Mouse (Mus musculus): ENCODE results near the gene Gopc. TPM values are rescaled to one million over a fixed set of nuclear protein-coding genes. Genes with fewer than 3 reads are reported as not detected.

Gene Gopc
- polyA plus RNA-seq, 1 experiment from 2014 or later, result 18.5 TPM

DNA sequence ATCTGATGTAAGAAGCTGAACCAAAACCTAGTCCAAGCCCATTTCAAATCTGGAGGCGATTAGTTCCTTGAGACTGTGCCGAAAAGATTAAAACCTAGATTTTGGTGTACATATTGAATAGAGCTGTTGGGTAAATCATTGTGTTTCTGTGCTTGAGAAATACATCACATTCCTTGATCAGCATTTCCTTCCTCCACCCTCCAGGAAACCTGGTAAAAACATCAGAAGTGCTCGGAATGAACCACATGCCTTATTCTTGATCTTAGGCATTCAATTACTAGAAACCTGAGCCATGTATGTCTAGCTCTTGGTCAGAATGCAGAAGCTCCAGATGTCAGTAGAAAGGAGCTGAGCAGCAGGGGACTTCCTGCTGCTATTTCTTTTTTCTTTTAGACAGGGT lies 7.5 kb upstream of the Gopc start:
- no peak for TF ChIP-seq CTCF (IDR thresholded peaks at IDR 0.05; ENCODE audit: low read depth)
- no peak for ATAC-seq (replicated peaks; ENCODE audit: low FRiP score, low read depth)
- DNase-seq (ENCODE audit: low spot score), result peak; percentile 3

DNA sequence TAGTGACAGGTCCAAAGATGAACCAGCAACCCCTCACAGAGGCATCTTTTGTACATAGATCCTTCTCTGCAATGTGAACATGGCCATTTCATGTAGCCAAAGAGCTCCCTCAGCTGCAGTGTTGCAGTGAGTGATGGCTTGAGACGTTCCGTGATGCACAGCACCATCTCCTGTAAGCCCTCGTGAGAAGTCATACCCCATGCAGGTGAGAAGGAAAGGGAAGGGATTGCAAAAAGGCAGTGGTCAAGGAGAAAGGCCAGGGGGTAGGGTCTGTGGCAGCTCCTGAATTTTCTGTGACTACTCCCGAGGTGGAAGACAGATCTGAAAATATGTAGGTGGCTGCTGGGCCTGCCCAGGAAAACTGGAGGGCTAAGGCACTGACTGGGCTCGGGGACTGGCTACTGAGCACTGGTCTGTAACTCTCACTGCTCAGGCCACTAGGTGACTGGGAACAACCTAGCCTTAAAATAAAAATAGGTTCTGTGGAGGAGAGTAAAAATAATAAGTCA lies 7.1 kb upstream of the Gopc start, which contains the start of gene Nepn:
Gene Nepn (plus strand): TSS at position 51 of the 509 bp plus-strand sequence.
- ATAC-seq (replicated peaks; ENCODE audit: low FRiP score, low read depth), result no peak
- Histone ChIP-seq H3K4me2 (ENCODE audit: low read length) (no peak within 1 kb of the TSS), H3K27ac (no peak within 1 kb of the TSS), H3K4me1 (replicated peaks; ENCODE audit: insufficient read depth, low read length) (no peaks in the 10 kb centered on the region), H3K9ac (ENCODE audit: low read depth, low read length) (no peak within 1 kb of the TSS), H3K27me3 (ENCODE audit: insufficient read depth, low read length) (no peaks in the 10 kb centered on the region), H3K9me3 (replicated peaks; ENCODE audit: low read length) (no peaks in the 10 kb centered on the region), H3K36me3 (ENCODE audit: insufficient read depth, low read length) (no peaks in the 10 kb centered on the region), H3K4me3 (replicated peaks; ENCODE audit: low read depth, low read length) (no peak within 1 kb of the TSS)
- WGBS, result 66% methylated on average over 5 of the region's 5 CpGs
- DNase-seq (ENCODE audit: low spot score), result no peak
- TF ChIP-seq CTCF (IDR thresholded peaks at IDR 0.05; ENCODE audit: low read depth), result no peak

More for the DNA sequence above, 7.5 kb upstream of the Gopc start:
- Histone ChIP-seq H3K4me2 (ENCODE audit: low read length) (no peak overlapping the region), H3K4me1 (replicated peaks; ENCODE audit: insufficient read depth, low read length) (no peaks in the 10 kb centered on the region), H3K27me3 (ENCODE audit: insufficient read depth, low read length) (no peaks in the 10 kb centered on the region), H3K27ac (no peak overlapping the region), H3K9ac (ENCODE audit: low read depth, low read length) (no peak overlapping the region), H3K9me3 (replicated peaks; ENCODE audit: low read length) (no peaks in the 10 kb centered on the region), H3K4me3 (replicated peaks; ENCODE audit: low read depth, low read length) (no peak overlapping the region), H3K36me3 (ENCODE audit: insufficient read depth, low read length) (no peaks in the 10 kb centered on the region)
- WGBS, result 57% methylated on average over 3 of the region's 3 CpGs

DNA sequence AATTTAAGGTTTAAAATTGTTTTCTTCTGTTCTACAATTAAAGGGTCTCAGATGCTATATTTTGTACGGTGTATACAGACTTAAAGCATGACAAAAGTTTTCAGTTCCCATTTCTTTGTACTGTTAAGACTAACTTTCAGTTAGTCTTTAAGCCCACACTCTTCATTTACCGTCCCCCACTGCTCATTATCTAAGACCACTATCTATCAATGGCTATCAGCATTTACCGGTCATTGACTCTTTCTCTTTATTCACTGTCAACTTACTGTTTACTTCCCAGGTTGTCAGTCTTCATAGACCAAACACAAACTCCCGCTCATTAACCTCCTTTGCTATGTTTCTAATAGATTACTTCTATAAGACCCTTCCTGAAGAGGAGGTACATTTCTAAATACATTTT lies 5.3 kb upstream of the Gopc start:
- no peak for DNase-seq (ENCODE audit: low spot score)
- WGBS, result 85% methylated on average over 4 of the region's 4 CpGs
- no peak for ATAC-seq (replicated peaks; ENCODE audit: low FRiP score, low read depth)
- H3K4me2 ChIP-seq (ENCODE audit: low read length), result no peak overlapping the region
- 0 out of 2 replicates have a peak, but pooled peaks cover 4% of the 10 kb centered on the region for H3K4me1 ChIP-seq (replicated peaks; ENCODE audit: insufficient read depth, low read length)
- H3K27me3 ChIP-seq (ENCODE audit: insufficient read depth, low read length), result no peaks in the 10 kb centered on the region
- no peak overlapping the region for H3K27ac ChIP-seq
- no peaks in the 10 kb centered on the region for H3K36me3 ChIP-seq (ENCODE audit: insufficient read depth, low read length)
- no peak overlapping the region for H3K9ac ChIP-seq (ENCODE audit: low read depth, low read length)
- H3K4me3 ChIP-seq (replicated peaks; ENCODE audit: low read depth, low read length), result no peak overlapping the region
- TF ChIP-seq CTCF (IDR thresholded peaks at IDR 0.05; ENCODE audit: low read depth), result no peak
- H3K9me3 ChIP-seq (replicated peaks; ENCODE audit: low read length), result no peaks in the 10 kb centered on the region

DNA sequence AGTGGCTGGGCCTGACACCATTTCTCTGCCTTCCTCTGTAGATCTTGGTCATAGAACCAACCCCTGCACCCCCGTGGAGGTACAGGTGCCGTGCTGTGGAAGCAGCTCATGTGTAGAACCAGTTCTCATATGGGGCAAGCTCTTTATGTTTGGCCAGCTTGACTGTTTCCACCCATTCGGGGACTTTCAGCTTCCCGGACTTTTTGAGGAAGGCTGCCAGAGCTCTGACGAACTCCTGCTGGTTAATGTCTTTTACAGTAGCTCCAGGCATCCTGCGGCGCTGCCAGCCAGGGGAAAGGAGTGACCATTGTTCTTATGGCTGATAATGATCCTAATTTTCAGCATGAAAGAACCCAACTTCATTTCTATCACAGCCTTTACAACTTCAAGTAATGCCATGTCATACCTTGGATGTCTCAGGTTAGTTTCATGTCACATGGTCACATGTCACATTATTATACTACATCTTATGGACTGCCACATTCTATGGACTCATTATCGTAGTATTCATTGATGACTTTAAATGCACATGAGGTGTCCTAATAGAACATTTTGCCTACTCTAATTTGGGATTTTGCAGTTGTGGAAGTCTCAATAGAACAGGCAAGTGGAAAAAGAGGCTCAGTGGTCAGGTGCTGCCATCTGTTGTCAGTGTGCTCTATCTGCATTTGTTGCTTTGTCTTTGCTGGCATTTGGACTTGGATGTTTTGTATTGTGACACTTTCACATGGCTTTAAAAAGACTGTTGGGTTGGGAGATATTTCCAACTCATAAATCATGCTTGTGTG lies 3.1 kb upstream of the Gopc start:
- 36% methylated on average over 8 of the region's 8 CpGs for WGBS
- Histone ChIP-seq H3K9me3 (replicated peaks; ENCODE audit: low read length) (no peaks in the 10 kb centered on the region), H3K4me1 (replicated peaks; ENCODE audit: insufficient read depth, low read length) (0 out of 2 replicates have a peak, but pooled peaks cover 4% of the 10 kb centered on the region), H3K4me3 (replicated peaks; ENCODE audit: low read depth, low read length) (no peak overlapping the region), H3K27me3 (ENCODE audit: insufficient read depth, low read length) (no peaks in the 10 kb centered on the region), H3K27ac (no peak overlapping the region), H3K9ac (ENCODE audit: low read depth, low read length) (no peak overlapping the region), H3K36me3 (ENCODE audit: insufficient read depth, low read length) (no peaks in the 10 kb centered on the region), H3K4me2 (ENCODE audit: low read length) (no peak overlapping the region)
- TF ChIP-seq CTCF (IDR thresholded peaks at IDR 0.05; ENCODE audit: low read depth), result peak; percentile 97
- ATAC-seq (replicated peaks; ENCODE audit: low FRiP score, low read depth), result no peak
- DNase-seq (ENCODE audit: low spot score), result peak; percentile 83

DNA sequence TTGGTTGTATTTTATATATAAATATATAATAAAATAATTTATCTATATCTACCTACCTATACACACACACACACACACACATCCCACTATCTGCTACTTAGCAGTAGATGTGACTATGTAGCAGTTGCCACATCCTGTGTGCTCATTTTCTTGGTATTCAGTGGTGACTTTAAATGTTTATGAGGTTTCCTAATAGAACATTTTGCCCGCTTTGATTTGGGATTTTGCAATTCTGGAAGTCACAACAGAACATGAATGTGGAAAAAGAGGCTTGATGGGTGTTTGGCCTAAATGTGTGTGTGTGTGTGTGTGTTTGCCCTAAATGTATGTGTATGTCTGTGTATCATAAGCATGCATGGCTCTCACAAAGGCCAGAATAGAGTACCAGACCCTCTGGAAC lies 1.6 kb upstream of the Gopc start:
- DNase-seq (ENCODE audit: low spot score) (no peak), ATAC-seq (replicated peaks; ENCODE audit: low FRiP score, low read depth) (no peak)
- Histone ChIP-seq H3K9me3 (replicated peaks; ENCODE audit: low read length) (no peaks in the 10 kb centered on the region), H3K27ac (no peak overlapping the region), H3K4me3 (replicated peaks; ENCODE audit: low read depth, low read length) (no peak overlapping the region), H3K4me2 (ENCODE audit: low read length) (no peak overlapping the region), H3K9ac (ENCODE audit: low read depth, low read length) (no peak overlapping the region), H3K36me3 (ENCODE audit: insufficient read depth, low read length) (no peaks in the 10 kb centered on the region), H3K27me3 (ENCODE audit: insufficient read depth, low read length) (no peaks in the 10 kb centered on the region), H3K4me1 (replicated peaks; ENCODE audit: insufficient read depth, low read length) (0 out of 2 replicates have a peak, but pooled peaks cover 4% of the 10 kb centered on the region)
- no peak for TF ChIP-seq CTCF (IDR thresholded peaks at IDR 0.05; ENCODE audit: low read depth)
- 93% methylated on average over 1 of the region's 1 CpGs for WGBS

DNA sequence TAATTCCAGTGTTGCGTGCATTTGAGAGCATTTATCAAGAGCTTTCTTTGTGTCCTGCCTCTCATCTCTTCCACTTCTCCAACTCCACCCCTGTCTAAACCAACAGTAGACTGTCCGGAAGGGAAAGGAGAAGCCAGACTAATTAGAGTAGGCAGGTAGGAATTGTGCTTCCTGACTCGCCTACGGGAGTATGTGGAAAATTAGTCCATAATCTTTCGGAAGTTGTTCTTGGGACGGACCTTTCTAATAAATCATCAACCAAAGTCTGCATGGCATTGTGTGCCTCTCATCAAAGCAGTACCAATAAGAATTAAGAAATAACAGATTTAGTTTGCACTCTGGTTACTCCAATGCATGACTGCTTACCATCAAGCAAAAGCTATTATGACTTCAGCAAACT lies 1.1 kb upstream of the Gopc start:
- Histone ChIP-seq H3K4me1 (replicated peaks; ENCODE audit: insufficient read depth, low read length) (0 out of 2 replicates have a peak, but pooled peaks cover 4% of the 10 kb centered on the region), H3K27me3 (ENCODE audit: insufficient read depth, low read length) (no peaks in the 10 kb centered on the region), H3K4me2 (ENCODE audit: low read length) (peak overlapping the region; percentile 72), H3K27ac (peak overlapping the region; percentile 97), H3K36me3 (ENCODE audit: insufficient read depth, low read length) (no peaks in the 10 kb centered on the region), H3K9ac (ENCODE audit: low read depth, low read length) (peak overlapping the region; percentile 65; the same call in 1 of the 2 replicates), H3K9me3 (replicated peaks; ENCODE audit: low read length) (no peaks in the 10 kb centered on the region), H3K4me3 (replicated peaks; ENCODE audit: low read depth, low read length) (peak overlapping the region; percentile 77; the same call in 1 of the 2 replicates)
- no peak for DNase-seq (ENCODE audit: low spot score)
- TF ChIP-seq CTCF (IDR thresholded peaks at IDR 0.05; ENCODE audit: low read depth), result no peak
- WGBS, result 63% methylated on average over 6 of the region's 6 CpGs
- ATAC-seq (replicated peaks; ENCODE audit: low FRiP score, low read depth), result no peak
